Mouse (Mus musculus) lung, adult 2 months (tissue): ENCODE results near the gene Opcml.

ENCODE experiments used
- CTCF ChIP-seq: fragments of 200-500 bp; IDR thresholded peaks from 2 replicates; pipeline ENCODE4 v1.5.1; 2011; ENCODE audit warnings: mild to moderate bottlenecking, low read length, control low read depth; ENCODE audit not compliant: insufficient read depth
- POLR2A ChIP-seq: fragments of 200-500 bp; IDR thresholded peaks from 2 replicates; pipeline ENCODE4 v1.6.1; 2011; ENCODE audit warnings: low read depth, mild to moderate bottlenecking, control low read depth, low read length, borderline replicate concordance; ENCODE audit errors: extremely low read depth

- TF ChIP-seq POLR2A: no peak
- TF ChIP-seq CTCF: no peak
These were observed 612.4 kb downstream of the Opcml start for GRCm38 (mm10) chr9:28402770-28403650.
